Mouse (Mus musculus) forebrain, embryonic 11.5 days (tissue): ENCODE data around the gene Atp2a3. TPM values are rescaled to one million over a fixed set of nuclear protein-coding genes. Genes with fewer than 3 reads are reported as not detected.

Experiments used
- ATAC-seq: fragments of 200-750 bp; cut with Nextera tagmentation; replicated peaks from 2 replicates; pipeline ENCODE4 v1.8.0; 2017; ENCODE audit warnings: moderate TSS enrichment; ENCODE audit not compliant: low FRiP score
- DNase-seq: peaks from one replicate; pipeline ENCODE4 v3.0.0-alpha.2; 2017; ENCODE audit warnings: low spot score
- H3K27ac ChIP-seq: fragments of 300-500 bp; sonication (generic); 2 replicates; pipeline ENCODE4 v1.5.1; 2014; ENCODE audit warnings: low read depth, low read length
- H3K27me3 ChIP-seq: fragments of 300-500 bp; sonication (generic); 2 replicates; pipeline ENCODE4 v1.6.1; 2014; ENCODE audit warnings: mild to moderate bottlenecking, low read length, mixed read lengths; ENCODE audit not compliant: control insufficient read depth, insufficient read depth
- H3K36me3 ChIP-seq: fragments of 300-500 bp; sonication (generic); 2 replicates; pipeline ENCODE4 v1.6.1; 2014; ENCODE audit warnings: mild to moderate bottlenecking, low read length, moderate library complexity, mixed read lengths; ENCODE audit not compliant: control insufficient read depth, insufficient read depth
- H3K4me1 ChIP-seq: fragments of 300-500 bp; sonication (generic); replicated peaks from 2 replicates; pipeline ENCODE4 v1.6.1; 2014; ENCODE audit warnings: low read length, mixed read lengths; ENCODE audit not compliant: control insufficient read depth, insufficient read depth
- H3K4me2 ChIP-seq: fragments of 300-500 bp; sonication (generic); 2 replicates; pipeline ENCODE4 v1.6.1; 2014; ENCODE audit warnings: low read depth, mild to moderate bottlenecking, low read length, moderate library complexity, mixed read lengths; ENCODE audit not compliant: severe bottlenecking
- H3K4me3 ChIP-seq: fragments of 300-500 bp; sonication (generic); 2 replicates; pipeline ENCODE4 v1.5.1; 2014; ENCODE audit warnings: low read depth, low read length
- H3K9ac ChIP-seq: fragments of 300-500 bp; sonication (generic); 2 replicates; pipeline ENCODE4 v1.6.1; 2014; ENCODE audit warnings: low read length
- H3K9me3 ChIP-seq: fragments of 300-500 bp; sonication (generic); 2 replicates; pipeline ENCODE4 v1.6.1; 2016; ENCODE audit warnings: low read length, mixed read lengths; ENCODE audit not compliant: control insufficient read depth
- WGBS: fragments of 180-500 bp; shearing (Covaris S2); extraction: QIAGEN DNeasy Blood & Tissue Kit; methylation state at CpG from one replicate; pipeline ENCODE4 v1.1.7; 2014; 5-methylcytosine and 5-hydroxymethylcytosine counted together
- polyA plus RNA-seq: library from polyadenylated mRNA; unstranded; fragments of >200 nt; fragmentation: Nextera tagmentation; extraction: Ambion mirVana; gene quantifications from 2 replicates; pipeline ENCODE4 v1.2.1, GENCODE M21; 2014

Atp2a3 gene
- polyA plus RNA-seq = 0.73 and 1.3 TPM in 2 replicates

GRCm38 (mm10) chr11:72961072-72961980 lies at the start of gene Atp2a3:
Gene Atp2a3, plus strand, starts transcription at chr11:72961169.
- H3K4me3 ChIP-seq = peak within 1 kb of the TSS; percentile 28
- no peak for DNase-seq
- peak within 1 kb of the TSS; percentile 38; the same call in 1 of the 2 replicates for H3K4me2 ChIP-seq
- 3% methylated on average over 64 of the region's 70 CpGs for WGBS
- H3K27ac ChIP-seq = no peak within 1 kb of the TSS
- H3K9ac ChIP-seq = no peak within 1 kb of the TSS
- peaks cover 32% of the 10 kb centered on the region for H3K27me3 ChIP-seq
- ATAC-seq = no peak
- no peaks in the 10 kb centered on the region for H3K9me3 ChIP-seq
- no peaks in the 10 kb centered on the region for H3K4me1 ChIP-seq
- no peaks in the 10 kb centered on the region for H3K36me3 ChIP-seq

GRCm38 (mm10) chr11:72917299-72917996 lies 43.5 kb upstream of the Atp2a3 start:
- Histone ChIP-seq H3K27ac (no peak overlapping the region), H3K27me3 (no peaks in the 10 kb centered on the region), H3K4me2 (no peak overlapping the region), H3K9me3 (no peaks in the 10 kb centered on the region), H3K4me1 (no peaks in the 10 kb centered on the region), H3K9ac (no peak overlapping the region), H3K36me3 (no peaks in the 10 kb centered on the region; the same call in 1 of the 2 replicates), H3K4me3 (no peak overlapping the region)
- ATAC-seq (no peak), DNase-seq (no peak)
- 82% methylated on average over 7 of the region's 7 CpGs for WGBS

GRCm38 (mm10) chr11:72923116-72923515 lies 37.9 kb upstream of the Atp2a3 start:
- no peak overlapping the region for H3K4me2 ChIP-seq
- no peaks in the 10 kb centered on the region; the same call in 1 of the 2 replicates for H3K36me3 ChIP-seq
- no peaks in the 10 kb centered on the region for H3K27me3 ChIP-seq
- H3K9ac ChIP-seq = no peak overlapping the region
- H3K9me3 ChIP-seq = no peaks in the 10 kb centered on the region
- H3K27ac ChIP-seq = no peak overlapping the region
- 88% methylated on average over 4 of the region's 4 CpGs for WGBS
- ATAC-seq = no peak
- no peaks in the 10 kb centered on the region for H3K4me1 ChIP-seq
- no peak overlapping the region for H3K4me3 ChIP-seq
- DNase-seq = no peak

GRCm38 (mm10) chr11:72924458-72924857 lies 36.5 kb upstream of the Atp2a3 start:
- ATAC-seq (no peak), DNase-seq (peak; percentile 6)
- Histone ChIP-seq H3K4me1 (no peaks in the 10 kb centered on the region), H3K27me3 (no peaks in the 10 kb centered on the region), H3K27ac (no peak overlapping the region), H3K4me2 (no peak overlapping the region), H3K9me3 (no peaks in the 10 kb centered on the region), H3K9ac (no peak overlapping the region), H3K4me3 (no peak overlapping the region), H3K36me3 (no peaks in the 10 kb centered on the region; the same call in 1 of the 2 replicates)
- 87% methylated on average over 1 of the region's 1 CpGs for WGBS

GRCm38 (mm10) chr11:72925067-72925466 lies 35.9 kb upstream of the Atp2a3 start:
- no peak overlapping the region for H3K27ac ChIP-seq
- no peaks in the 10 kb centered on the region for H3K27me3 ChIP-seq
- H3K9me3 ChIP-seq = no peaks in the 10 kb centered on the region
- no peak overlapping the region for H3K4me3 ChIP-seq
- 80% methylated on average over 2 of the region's 2 CpGs for WGBS
- ATAC-seq (no peak), DNase-seq (no peak)
- H3K4me1 ChIP-seq = no peaks in the 10 kb centered on the region
- H3K36me3 ChIP-seq = no peaks in the 10 kb centered on the region; the same call in 1 of the 2 replicates
- H3K4me2 ChIP-seq = no peak overlapping the region
- no peak overlapping the region for H3K9ac ChIP-seq

- no peaks in the 10 kb centered on the region for H3K4me1 ChIP-seq
- WGBS = 54% methylated on average over 13 of the region's 13 CpGs
- no peaks in the 10 kb centered on the region for H3K27me3 ChIP-seq
- ATAC-seq (0 out of 2 replicates have a peak, but pooled peaks have one; percentile 18), DNase-seq (peak; percentile 75)
- H3K9me3 ChIP-seq = no peaks in the 10 kb centered on the region
- no peaks in the 10 kb centered on the region for H3K36me3 ChIP-seq
- H3K27ac ChIP-seq = no peak overlapping the region
- no peak overlapping the region for H3K9ac ChIP-seq
- H3K4me2 ChIP-seq = no peak overlapping the region
- H3K4me3 ChIP-seq = no peak overlapping the region
Observed at GRCm38 (mm10) chr11:72926226-72926890, 34.6 kb upstream of the Atp2a3 start.

- H3K4me3 ChIP-seq = no peak overlapping the region
- no peak overlapping the region for H3K4me2 ChIP-seq
- DNase-seq = no peak
- no peaks in the 10 kb centered on the region for H3K4me1 ChIP-seq
- no peak for ATAC-seq
- H3K27ac ChIP-seq = no peak overlapping the region
- H3K9me3 ChIP-seq = no peaks in the 10 kb centered on the region
- H3K9ac ChIP-seq = no peak overlapping the region
- 69% methylated on average over 2 of the region's 2 CpGs for WGBS
- no peaks in the 10 kb centered on the region for H3K36me3 ChIP-seq
- no peaks in the 10 kb centered on the region for H3K27me3 ChIP-seq
Observed at GRCm38 (mm10) chr11:72928516-72928915, 32.5 kb upstream of the Atp2a3 start.
